Mouse (Mus musculus): ENCODE results near the gene Pald1.

DNA sequence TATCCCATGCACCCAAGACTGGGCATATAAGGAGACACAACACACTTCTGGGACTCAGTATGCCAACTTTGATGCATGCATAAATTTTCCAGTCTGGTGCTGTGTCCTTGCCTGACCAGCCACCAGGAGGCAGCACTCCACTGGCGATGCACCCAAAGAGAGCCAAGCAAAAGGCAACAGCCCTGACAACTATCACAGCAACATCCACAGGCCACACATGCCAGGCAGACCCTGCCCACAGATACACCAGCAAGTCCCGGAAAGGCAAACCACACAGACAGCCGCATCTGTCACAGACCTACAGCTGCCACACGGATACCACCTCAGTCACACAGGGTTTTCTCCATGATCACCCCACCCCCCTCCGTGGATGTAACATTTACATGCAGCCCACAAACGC lies 41.8 kb downstream of the Pald1 start:
- no peak for TF ChIP-seq POLR2A (IDR thresholded peaks at IDR 0.05; ENCODE audit: insufficient read depth, low read length)
- TF ChIP-seq EP300 (IDR thresholded peaks at IDR 0.05; ENCODE audit: insufficient read depth, low read depth, low read length): no peak

Measured in ES-Bruce4 (cell line).